Mouse (Mus musculus) myocyte (in vitro differentiated cells): ENCODE data around the gene Vipr1. TPM values are rescaled to one million over a fixed set of nuclear protein-coding genes. Genes with fewer than 3 reads are reported as not detected.
A peak's percentile ranks its signal among the peaks of the same experiment; 100 is the strongest.

Experiments used
- H3K27me3 ChIP-seq: one replicate; pipeline ENCODE4 v1.6.1; 2011; ENCODE audit not compliant: control insufficient read depth, insufficient read depth, insufficient read length
- H3K36me3 ChIP-seq: one replicate; pipeline ENCODE4 v1.6.1; 2011; ENCODE audit not compliant: control insufficient read depth, insufficient read depth
- H3K4me2 ChIP-seq: one replicate; pipeline ENCODE4 v1.6.1; 2011; ENCODE audit warnings: low read depth, control low read depth
- H3K4me3 ChIP-seq: one replicate; pipeline ENCODE4 v1.5.1; 2011; ENCODE audit warnings: mild to moderate bottlenecking, control low read depth, moderate library complexity
- H3K79me2 ChIP-seq: one replicate; pipeline ENCODE4 v1.6.1; 2011; ENCODE audit not compliant: control insufficient read depth, insufficient read depth
- H3ac ChIP-seq: one replicate; pipeline ENCODE4 v1.6.1; 2011; ENCODE audit not compliant: control insufficient read depth, insufficient read length
- CEBPB ChIP-seq: IDR thresholded peaks from 2 replicates; pipeline ENCODE4 v1.6.1; 2011; ENCODE audit warnings: mild to moderate bottlenecking, moderate library complexity; ENCODE audit not compliant: poor library complexity, insufficient read depth, severe bottlenecking
- E2F4 ChIP-seq: IDR thresholded peaks from one replicate; pipeline ENCODE4 v1.6.1; 2011; ENCODE audit warnings: mild to moderate bottlenecking, control low read depth, moderate library complexity; ENCODE audit not compliant: insufficient read depth
- MAX ChIP-seq: IDR thresholded peaks from one replicate; pipeline ENCODE4 v1.6.1; 2011; ENCODE audit warnings: low read depth, mild to moderate bottlenecking, control low read depth
- MYOD1 ChIP-seq, 3 experiments: IDR thresholded peaks; one replicate each; pipeline ENCODE4 v1.6.1; 2011; ENCODE audit warnings: control low read depth in 2 of 3, low read depth in 2 of 3, mild to moderate bottlenecking in 2 of 3, moderate library complexity in 1 of 3; ENCODE audit not compliant: insufficient read length in 2 of 3, control insufficient read depth in 1 of 3
- MYOG ChIP-seq, 3 experiments: IDR thresholded peaks; one replicate each; pipeline ENCODE4 v1.6.1; 2011; ENCODE audit warnings: control low read depth in 2 of 3, low read depth in 2 of 3, mild to moderate bottlenecking in 2 of 3; ENCODE audit not compliant: insufficient read length in 2 of 3, control insufficient read depth in 1 of 3, insufficient read depth in 1 of 3
- POLR2A ChIP-seq: IDR thresholded peaks from one replicate; pipeline ENCODE4 v1.6.1; 2011; ENCODE audit warnings: low read depth, mild to moderate bottlenecking, control low read depth, moderate library complexity; ENCODE audit not compliant: insufficient read length
- POLR2AphosphoS2 ChIP-seq: IDR thresholded peaks from one replicate; pipeline ENCODE4 v1.6.1; 2011; ENCODE audit warnings: low read depth, control low read depth; ENCODE audit not compliant: insufficient read length
- REST ChIP-seq: IDR thresholded peaks from one replicate; pipeline ENCODE4 v1.6.1; 2011; ENCODE audit warnings: mild to moderate bottlenecking, control low read depth, moderate library complexity; ENCODE audit not compliant: insufficient read depth, insufficient read length
- SRF ChIP-seq: IDR thresholded peaks from one replicate; pipeline ENCODE4 v1.6.1; 2011; ENCODE audit warnings: low read depth; ENCODE audit not compliant: control insufficient read depth, insufficient read length
- TCF12 ChIP-seq: IDR thresholded peaks from one replicate; pipeline ENCODE4 v1.6.1; 2011; ENCODE audit warnings: mild to moderate bottlenecking, control low read depth; ENCODE audit not compliant: poor library complexity, insufficient read depth, severe bottlenecking
- TCF3 ChIP-seq: IDR thresholded peaks from one replicate; pipeline ENCODE4 v1.6.1; 2011; ENCODE audit warnings: low read depth, control low read depth; ENCODE audit not compliant: insufficient read length
- USF1 ChIP-seq: IDR thresholded peaks from one replicate; pipeline ENCODE4 v1.6.1; 2011; ENCODE audit warnings: low read depth, mild to moderate bottlenecking, control low read depth, moderate library complexity
- polyA plus RNA-seq: library from polyadenylated mRNA; unstranded; fragments of >200 nt; fragmentation: generic; extraction: Trizol; gene quantifications from one replicate; pipeline ENCODE4 v1.2.1, GENCODE M21; 2012; ENCODE audit warnings: missing spikeins

Gene Vipr1
- polyA plus RNA-seq, 1 experiment, result 0.29 TPM

GRCm38 (mm10) chr9:121709898-121710583, 67.5 kb downstream of the Vipr1 start, which contains the start of gene Ss18l2:
Ss18l2 (plus strand) TSS chr9:121710329.
- Histone ChIP-seq H3K4me3 (peak within 1 kb of the TSS; percentile 89), H3K79me2 (peaks cover 21% of the 10 kb centered on the region), H3ac (peak within 1 kb of the TSS; percentile 90), H3K36me3 (peaks cover 16% of the 10 kb centered on the region), H3K4me2 (peak within 1 kb of the TSS; percentile 74), H3K27me3 (no peaks in the 10 kb centered on the region)
- no peak for TF ChIP-seq POLR2AphosphoS2
- TF ChIP-seq SRF, result peak; percentile 70
- TF ChIP-seq MYOG (IDR thresholded peaks at IDR 0.05; ENCODE audit: control insufficient read depth in 1 of 3, insufficient read depth in 1 of 3, insufficient read length in 2 of 3, low read depth in 2 of 3), result peak in 1 of 3 experiments; percentile 10
- TF ChIP-seq CEBPB, result peak; percentile 89
- TF ChIP-seq REST, result no peak

GRCm38 (mm10) chr9:121710584-121710975, 68.1 kb downstream of the Vipr1 start:
- Histone ChIP-seq H3ac (peak overlapping the region; percentile 90), H3K27me3 (no peaks in the 10 kb centered on the region), H3K4me2 (peak overlapping the region; percentile 74), H3K4me3 (peak overlapping the region; percentile 89), H3K36me3 (peaks cover 16% of the 10 kb centered on the region), H3K79me2 (peaks cover 21% of the 10 kb centered on the region)
- TF ChIP-seq CEBPB (no peak), POLR2A (no peak), MYOG (IDR thresholded peaks at IDR 0.05; ENCODE audit: control insufficient read depth in 1 of 3, insufficient read depth in 1 of 3, insufficient read length in 2 of 3, low read depth in 2 of 3) (no peak), USF1 (no peak), TCF3 (no peak), TCF12 (no peak), POLR2AphosphoS2 (no peak), REST (no peak), SRF (no peak), MAX (no peak), MYOD1 (IDR thresholded peaks at IDR 0.05; ENCODE audit: control insufficient read depth in 1 of 3, insufficient read length in 2 of 3, low read depth in 2 of 3) (no peak), E2F4 (no peak)

GRCm38 (mm10) chr9:121717048-121717447, 74.5 kb downstream of the Vipr1 start:
- Histone ChIP-seq H3K79me2 (peaks cover 30% of the 10 kb centered on the region), H3ac (no peak overlapping the region), H3K27me3 (no peaks in the 10 kb centered on the region), H3K4me2 (no peak overlapping the region), H3K4me3 (no peak overlapping the region), H3K36me3 (peaks cover 16% of the 10 kb centered on the region)
- TF ChIP-seq MAX, result no peak

GRCm38 (mm10) chr9:121718070-121718705, 75.7 kb downstream of the Vipr1 start:
- Histone ChIP-seq H3K4me2 (peak overlapping the region; percentile 86), H3K4me3 (peak overlapping the region; percentile 80), H3ac (peak overlapping the region; percentile 68), H3K79me2 (peaks cover 37% of the 10 kb centered on the region), H3K27me3 (no peaks in the 10 kb centered on the region), H3K36me3 (peaks cover 6% of the 10 kb centered on the region)
- TF ChIP-seq MYOD1 (IDR thresholded peaks at IDR 0.05; ENCODE audit: control insufficient read depth in 1 of 3, insufficient read length in 2 of 3, low read depth in 2 of 3) (no peak), CEBPB (no peak)

- no peaks in the 10 kb centered on the region for H3K27me3 ChIP-seq
- H3K4me2 ChIP-seq, result peak within 1 kb of the TSS; percentile 90
- H3K4me3 ChIP-seq, result peak within 1 kb of the TSS; percentile 80
Measured at GRCm38 (mm10) chr9:121718792-121719318, 76.3 kb downstream of the Vipr1 start, which contains the start of gene Nktr. Nktr (plus strand) TSS chr9:121719169.

More at GRCm38 (mm10) chr9:121718792-121719318, 76.3 kb downstream of the Vipr1 start, which contains the start of gene Nktr:
- H3ac ChIP-seq, result peak within 1 kb of the TSS; percentile 68
- H3K79me2 ChIP-seq, result peaks cover 44% of the 10 kb centered on the region
- TF ChIP-seq REST, result no peak
- TF ChIP-seq SRF, result peak; percentile 73
- no peak for TF ChIP-seq CEBPB
- no peak for TF ChIP-seq USF1
- peak; percentile 89 for TF ChIP-seq POLR2AphosphoS2
- no peak for TF ChIP-seq MAX
- no peak for TF ChIP-seq MYOD1 (IDR thresholded peaks at IDR 0.05; ENCODE audit: control insufficient read depth in 1 of 3, insufficient read length in 2 of 3, low read depth in 2 of 3)
- no peak for TF ChIP-seq TCF3
- no peak for TF ChIP-seq TCF12
- TF ChIP-seq MYOG (IDR thresholded peaks at IDR 0.05; ENCODE audit: control insufficient read depth in 1 of 3, insufficient read depth in 1 of 3, insufficient read length in 2 of 3, low read depth in 2 of 3), result no peak
- peak; percentile 85 for TF ChIP-seq POLR2A
- no peak for TF ChIP-seq E2F4
- H3K36me3 ChIP-seq, result no peaks in the 10 kb centered on the region
